Mouse (Mus musculus) retina, embryonic 14.5 days (tissue): Measurements from ENCODE around the gene Olfr68.
"Not testable (repeated sequence)": the region's sequence is repeated elsewhere in the genome, so short reads cannot be mapped to it uniquely, and the experiment has no call there.

ENCODE experiments used
- DNase-seq: peaks from one replicate; pipeline ENCODE4 v3.0.0-alpha.2; 2015; ENCODE audit warnings: low spot score

The Olfr68 gene

GRCm38 (mm10) chr7:103779598-103779997, at the start of gene Olfr68:
TSS of gene Olfr68 (minus strand) at chr7:103779698.
- DNase-seq, result no peak

- no peak for DNase-seq
Observed at GRCm38 (mm10) chr7:103827808-103828207, 48.3 kb upstream of the Olfr68 start, which contains the start of gene Hbb-bs. TSS of gene Hbb-bs (minus strand) at chr7:103828096.

- not testable (repeated sequence) for DNase-seq
Observed at GRCm38 (mm10) chr7:103827139-103827538, 47.6 kb upstream of the Olfr68 start.

GRCm38 (mm10) chr7:103826255-103826887, 46.9 kb upstream of the Olfr68 start:
- no peak for DNase-seq

GRCm38 (mm10) chr7:103825536-103826254, 46.2 kb upstream of the Olfr68 start:
- no peak for DNase-seq

- DNase-seq, result no peak
Observed at GRCm38 (mm10) chr7:103824597-103824996, 45.1 kb upstream of the Olfr68 start.

GRCm38 (mm10) chr7:103815085-103815484, 35.6 kb upstream of the Olfr68 start:
- DNase-seq, result not testable (repeated sequence)

- no peak for DNase-seq
Observed at GRCm38 (mm10) chr7:103813766-103814165, 34.3 kb upstream of the Olfr68 start, which contains the start of gene Hbb-bt. TSS of gene Hbb-bt (minus strand) at chr7:103813996.

- not testable (repeated sequence) for DNase-seq
Observed at GRCm38 (mm10) chr7:103813152-103813551, 33.7 kb upstream of the Olfr68 start.

GRCm38 (mm10) chr7:103812174-103812573, 32.7 kb upstream of the Olfr68 start:
- DNase-seq, result no peak

- DNase-seq, result no peak
Observed at GRCm38 (mm10) chr7:103811223-103811845, 31.8 kb upstream of the Olfr68 start.

GRCm38 (mm10) chr7:103810746-103811145, 31.2 kb upstream of the Olfr68 start:
- no peak for DNase-seq

- DNase-seq, result no peak
Observed at GRCm38 (mm10) chr7:103810296-103810695, 30.8 kb upstream of the Olfr68 start.

GRCm38 (mm10) chr7:103809801-103810155, 30.3 kb upstream of the Olfr68 start:
- no peak for DNase-seq

- DNase-seq, result no peak
Observed at GRCm38 (mm10) chr7:103808971-103809800, 29.7 kb upstream of the Olfr68 start.

- not testable (repeated sequence) for DNase-seq
Observed at GRCm38 (mm10) chr7:103808120-103808519, 28.6 kb upstream of the Olfr68 start.

GRCm38 (mm10) chr7:103806856-103807255, 27.4 kb upstream of the Olfr68 start:
- DNase-seq, result peak; percentile 69

GRCm38 (mm10) chr7:103792669-103793388, 13.3 kb upstream of the Olfr68 start:
- no peak for DNase-seq

GRCm38 (mm10) chr7:103791721-103792120, 12.2 kb upstream of the Olfr68 start, which contains the start of gene Olfr67:
TSS of gene Olfr67 (minus strand) at chr7:103791821.
- no peak for DNase-seq

GRCm38 (mm10) chr7:103777652-103778051, 1.8 kb downstream of the Olfr68 start:
- not testable (repeated sequence) for DNase-seq

GRCm38 (mm10) chr7:103771494-103771893, 8.0 kb downstream of the Olfr68 start, which contains the start of gene Olfr69:
TSS of gene Olfr69 (minus strand) at chr7:103771594.
- DNase-seq, result no peak
